Mouse (Mus musculus) urinary bladder, postnatal 25 days (tissue): ENCODE measurements around the gene Gm6217.
"Not testable (repeated sequence)": the region's sequence is repeated elsewhere in the genome, so short reads cannot be mapped to it uniquely, and the experiment has no call there.

Experiments
- DNase-seq: peaks from one replicate; pipeline ENCODE4 v3.0.0; 2022; ENCODE audit warnings: low spot score

The Gm6217 gene

GRCm38 (mm10) chr1:82931326-82931725 lies at the start of gene Gm6217:
TSS of gene Gm6217 (minus strand) at chr1:82931399.
- not testable (repeated sequence) for DNase-seq

- no peak for DNase-seq
Observed at GRCm38 (mm10) chr1:82977840-82978239, 46.6 kb upstream of the Gm6217 start.

- DNase-seq = no peak
Observed at GRCm38 (mm10) chr1:82975750-82976149, 44.6 kb upstream of the Gm6217 start.

- no peak for DNase-seq
Observed at GRCm38 (mm10) chr1:82974342-82974741, 43.1 kb upstream of the Gm6217 start.

GRCm38 (mm10) chr1:82973901-82974300 lies 42.7 kb upstream of the Gm6217 start:
- no peak for DNase-seq

GRCm38 (mm10) chr1:82973244-82973643 lies 42.0 kb upstream of the Gm6217 start:
- DNase-seq = no peak

- no peak for DNase-seq
Observed at GRCm38 (mm10) chr1:82972046-82972445, 40.8 kb upstream of the Gm6217 start.

GRCm38 (mm10) chr1:82966413-82966812 lies 35.2 kb upstream of the Gm6217 start:
- no peak for DNase-seq

GRCm38 (mm10) chr1:82959870-82960385 lies 28.7 kb upstream of the Gm6217 start, which contains the start of gene Gm47955:
TSS of gene Gm47955 (plus strand) at chr1:82960286.
- no peak for DNase-seq

GRCm38 (mm10) chr1:82955913-82956312 lies 24.7 kb upstream of the Gm6217 start, which contains the start of gene Gm7544:
TSS of gene Gm7544 (minus strand) at chr1:82956013.
- not testable (repeated sequence) for DNase-seq

GRCm38 (mm10) chr1:82948601-82949000 lies 17.4 kb upstream of the Gm6217 start:
- DNase-seq = no peak

- not testable (repeated sequence) for DNase-seq
Observed at GRCm38 (mm10) chr1:82946029-82946428, 14.8 kb upstream of the Gm6217 start.

GRCm38 (mm10) chr1:82943295-82943694 lies 12.1 kb upstream of the Gm6217 start, which contains the start of gene A030003K21Rik:
TSS of gene A030003K21Rik (minus strand) at chr1:82943388.
- DNase-seq = not testable (repeated sequence)

- not testable (repeated sequence) for DNase-seq
Observed at GRCm38 (mm10) chr1:82942505-82942904, 11.3 kb upstream of the Gm6217 start.

- no peak for DNase-seq
Observed at GRCm38 (mm10) chr1:82938666-82939065, 7.5 kb upstream of the Gm6217 start.

- not testable (repeated sequence) for DNase-seq
Observed at GRCm38 (mm10) chr1:82930558-82930957, 641 bp downstream of the Gm6217 start.

- DNase-seq = no peak
Observed at GRCm38 (mm10) chr1:82924650-82925049, 6.5 kb downstream of the Gm6217 start, which contains the start of gene A030014E15Rik. TSS of gene A030014E15Rik (plus strand) at chr1:82924917.

GRCm38 (mm10) chr1:82913434-82913833 lies 17.8 kb downstream of the Gm6217 start:
- not testable (repeated sequence) for DNase-seq

- DNase-seq = no peak
Observed at GRCm38 (mm10) chr1:82913025-82913424, 18.2 kb downstream of the Gm6217 start, which contains the start of gene A030005L19Rik. TSS of gene A030005L19Rik (plus strand) at chr1:82913325.

- DNase-seq = no peak
Observed at GRCm38 (mm10) chr1:82905886-82906285, 25.3 kb downstream of the Gm6217 start.

- no peak for DNase-seq
Observed at GRCm38 (mm10) chr1:82901201-82901600, 30.0 kb downstream of the Gm6217 start.

GRCm38 (mm10) chr1:82900567-82900966 lies 30.6 kb downstream of the Gm6217 start:
- DNase-seq = no peak

GRCm38 (mm10) chr1:82893269-82893668 lies 37.9 kb downstream of the Gm6217 start:
- no peak for DNase-seq
